Mouse (Mus musculus) small intestine, adult 2 months (tissue): ENCODE data around the gene Zkscan1.

Experiments
- CTCF ChIP-seq: fragments of 200-500 bp; IDR thresholded peaks from 2 replicates; pipeline ENCODE4 v1.5.1; 2012; ENCODE audit warnings: low read depth, mild to moderate bottlenecking, control low read depth, inconsistent platforms, low read length, moderate library complexity, mixed read lengths; ENCODE audit not compliant: insufficient replicate concordance, insufficient read length; ENCODE audit errors: extremely low read depth
- POLR2A ChIP-seq: fragments of 200-500 bp; IDR thresholded peaks from 2 replicates; pipeline ENCODE4 v1.6.1; 2012; ENCODE audit warnings: low read depth, mild to moderate bottlenecking, control low read depth, inconsistent platforms, low read length, moderate library complexity

- TF ChIP-seq CTCF (no peak), POLR2A (peak; percentile 71; the same call in 1 of the 2 replicates)
These were observed 31.6 kb downstream of the Zkscan1 start, which contains the start of gene Zscan21 for GRCm38 (mm10) chr5:138116255-138117198.
